Mouse (Mus musculus) MEL (cell line): ENCODE results near the gene Tmem8b. TPM values are rescaled to one million over a fixed set of nuclear protein-coding genes. Genes with fewer than 3 reads are reported as not detected.

Experiments
- DNase-seq: peaks from one replicate; pipeline ENCODE4 v3.0.0; 2011; ENCODE audit warnings: low read depth, low spot score
- H3K27ac ChIP-seq: 2 replicates; pipeline ENCODE4 v1.5.1; 2012; ENCODE audit warnings: low read depth, mild to moderate bottlenecking, control low read depth, low read length, moderate library complexity; ENCODE audit not compliant: control insufficient read depth
- H3K27me3 ChIP-seq, 2 experiments: fragments of 150-350 bp in 1 of 2; sonication (generic) in 1 of 2; 2 replicates each; pipeline ENCODE4 v1.6.1; 2012; ENCODE audit warnings: low read length in 2 of 2, mild to moderate bottlenecking in 2 of 2, improper control_type of control experiment in 1 of 2, moderate library complexity in 1 of 2; ENCODE audit not compliant: insufficient read depth in 2 of 2, control insufficient read depth in 1 of 2
- H3K36me3 ChIP-seq, 2 experiments: 2 replicates each; pipeline ENCODE4 v1.6.1; 2012 to 2014; ENCODE audit warnings: low read length in 2 of 2, improper control_type of control experiment in 1 of 2, inconsistent platforms in 1 of 2, mild to moderate bottlenecking in 1 of 2; ENCODE audit not compliant: insufficient read depth in 2 of 2, control insufficient read depth in 1 of 2
- H3K4me1 ChIP-seq, 2 experiments: fragments of 150-350 bp in 1 of 2; sonication (generic) in 1 of 2; 2 replicates each; pipeline ENCODE4 v1.6.1; 2012; ENCODE audit warnings: low read length in 2 of 2, improper control_type of control experiment in 1 of 2, mild to moderate bottlenecking in 1 of 2; ENCODE audit not compliant: insufficient read depth in 2 of 2, control insufficient read depth in 1 of 2
- H3K4me3 ChIP-seq, 2 experiments: fragments of 150-350 bp in 1 of 2; sonication (generic) in 1 of 2; 2 replicates each; pipeline ENCODE4 v1.5.1; 2012; ENCODE audit warnings: low read depth in 2 of 2, low read length in 2 of 2, mild to moderate bottlenecking in 2 of 2, moderate library complexity in 2 of 2, control low read depth in 1 of 2, improper control_type of control experiment in 1 of 2; ENCODE audit not compliant: control insufficient read depth in 1 of 2, insufficient read depth in 1 of 2
- H3K79me2 ChIP-seq: 2 replicates; pipeline ENCODE4 v1.6.1; 2012; ENCODE audit warnings: mild to moderate bottlenecking, low read length, moderate library complexity; ENCODE audit not compliant: control insufficient read depth, poor library complexity, insufficient read depth
- H3K9ac ChIP-seq: 2 replicates; pipeline ENCODE4 v1.6.1; 2012; ENCODE audit warnings: low read depth, mild to moderate bottlenecking, control low read depth, low read length, moderate library complexity; ENCODE audit not compliant: control insufficient read depth, poor library complexity, severe bottlenecking
- H3K9me3 ChIP-seq: fragments of 150-350 bp; sonication (generic); replicated peaks from 2 replicates; pipeline ENCODE4 v1.6.1; 2012; ENCODE audit warnings: mild to moderate bottlenecking, low read length, improper control_type of control experiment, moderate library complexity; ENCODE audit not compliant: insufficient read depth
- CHD1 ChIP-seq: IDR thresholded peaks from 2 replicates; pipeline ENCODE4 v1.6.1; 2012; ENCODE audit warnings: low read depth, mild to moderate bottlenecking, inconsistent platforms, low read length, improper control_type of control experiment
- CTCF ChIP-seq, 3 experiments: IDR thresholded peaks in 2 of 3; conservative IDR thresholded peaks in 1 of 3; 2 replicates each; pipeline ENCODE4 v1.5.1; 2011 to 2012; ENCODE audit warnings: low read length in 3 of 3, low read depth in 2 of 3, mild to moderate bottlenecking in 2 of 3, improper control_type of control experiment in 1 of 3, inconsistent platforms in 1 of 3, mixed read lengths in 1 of 3, moderate library complexity in 1 of 3; ENCODE audit not compliant: control insufficient read depth in 1 of 3, insufficient read depth in 1 of 3, poor library complexity in 1 of 3, severe bottlenecking in 1 of 3
- E2F4 ChIP-seq: IDR thresholded peaks from 2 replicates; pipeline ENCODE4 v1.6.1; 2011; ENCODE audit warnings: low read depth, low read length, improper control_type of control experiment, borderline replicate concordance
- ETS1 ChIP-seq: IDR thresholded peaks from 2 replicates; pipeline ENCODE4 v1.6.1; 2012; ENCODE audit warnings: low read depth, mild to moderate bottlenecking, inconsistent platforms, low read length, improper control_type of control experiment, moderate library complexity
- HCFC1 ChIP-seq: IDR thresholded peaks from 2 replicates; pipeline ENCODE4 v1.6.1; 2012; ENCODE audit warnings: low read depth, mild to moderate bottlenecking, inconsistent platforms, low read length, improper control_type of control experiment, moderate library complexity
- MAX ChIP-seq: IDR thresholded peaks from 2 replicates; pipeline ENCODE4 v1.6.1; 2011; ENCODE audit warnings: low read length, improper control_type of control experiment
- MAZ ChIP-seq: IDR thresholded peaks from 2 replicates; pipeline ENCODE4 v1.6.1; 2012; ENCODE audit warnings: low read depth, mild to moderate bottlenecking, inconsistent platforms, low read length, improper control_type of control experiment
- MYB ChIP-seq: IDR thresholded peaks from 2 replicates; pipeline ENCODE4 v1.6.1; 2011; ENCODE audit warnings: mild to moderate bottlenecking, low read depth, low read length, improper control_type of control experiment
- NELFE ChIP-seq: IDR thresholded peaks from 2 replicates; pipeline ENCODE4 v1.6.1; 2011; ENCODE audit warnings: low read depth, low read length, improper control_type of control experiment
- NRF1 ChIP-seq: IDR thresholded peaks from 2 replicates; pipeline ENCODE4 v1.6.1; 2014; ENCODE audit warnings: low read depth, mild to moderate bottlenecking, inconsistent platforms, low read length, improper control_type of control experiment, moderate library complexity; ENCODE audit not compliant: poor library complexity, insufficient read depth, severe bottlenecking
- POLR2A ChIP-seq, 2 experiments: IDR thresholded peaks; 2 replicates each; pipeline ENCODE4 v1.6.1; 2011 to 2012; ENCODE audit warnings: low read length in 2 of 2, mild to moderate bottlenecking in 2 of 2, control low read depth in 1 of 2, improper control_type of control experiment in 1 of 2, low read depth in 1 of 2, moderate library complexity in 1 of 2; ENCODE audit not compliant: control insufficient read depth in 1 of 2, insufficient read depth in 1 of 2, poor library complexity in 1 of 2
- POLR2AphosphoS5 ChIP-seq: IDR thresholded peaks from 2 replicates; pipeline ENCODE4 v1.6.1; 2012; ENCODE audit warnings: low read depth, borderline replicate concordance, mild to moderate bottlenecking, inconsistent platforms, low read length, moderate library complexity, mixed read lengths
- RCOR1 ChIP-seq: IDR thresholded peaks from 2 replicates; pipeline ENCODE4 v1.6.1; 2012; ENCODE audit warnings: low read depth, mild to moderate bottlenecking, inconsistent platforms, low read length, improper control_type of control experiment
- SIN3A ChIP-seq: IDR thresholded peaks from 2 replicates; pipeline ENCODE4 v1.6.1; 2012; ENCODE audit warnings: low read length, improper control_type of control experiment, inconsistent platforms
- TAL1 ChIP-seq: IDR thresholded peaks from 2 replicates; pipeline ENCODE4 v1.6.1; 2012; ENCODE audit warnings: mild to moderate bottlenecking, inconsistent platforms, low read length, moderate library complexity, mixed read lengths
- TBP ChIP-seq: IDR thresholded peaks from 2 replicates; pipeline ENCODE4 v1.8.0; 2011; ENCODE audit warnings: low read depth, low read length, improper control_type of control experiment
- TCF12 ChIP-seq: IDR thresholded peaks from 2 replicates; pipeline ENCODE4 v1.6.1; 2014; ENCODE audit warnings: low read depth, mild to moderate bottlenecking, inconsistent platforms, low read length, improper control_type of control experiment, moderate library complexity
- UBTF ChIP-seq: IDR thresholded peaks from 2 replicates; pipeline ENCODE4 v1.6.1; 2012; ENCODE audit warnings: low read depth, mild to moderate bottlenecking, inconsistent platforms, low read length, improper control_type of control experiment, moderate library complexity, borderline replicate concordance; ENCODE audit not compliant: insufficient read depth
- ZMIZ1 ChIP-seq: IDR thresholded peaks from 2 replicates; pipeline ENCODE4 v1.6.1; 2012; ENCODE audit warnings: low read depth, mild to moderate bottlenecking, inconsistent platforms, low read length, improper control_type of control experiment, moderate library complexity
- polyA plus RNA-seq, 2 experiments: library from polyadenylated mRNA; stranded (reverse) in 1 of 2; unstranded in 1 of 2; fragments of >175 nt in 1 of 2; fragments of >200 nt in 1 of 2; gene quantifications; 2 replicates each; pipeline versions ENCODE4 v1.2.1 to v1.2.4; 2012; ENCODE audit warnings: low replicate concordance in 2 of 2, low read depth in 1 of 2; ENCODE audit not compliant: insufficient read length in 2 of 2, insufficient read depth in 1 of 2, missing spikeins in 1 of 2
- total RNA-seq: library from RNA; depleted of rRNA; stranded (reverse); fragments of 300-350 nt; gene quantifications from 2 replicates; pipeline ENCODE4 v1.2.3, GENCODE M21; 2012; rRNA removed

The Tmem8b gene
- total RNA-seq (0.42 and 0.46 TPM in 2 replicates), polyA plus RNA-seq (1 to 10 TPM in 1 of 2 experiments, not detected in 1; 3.6 TPM)

DNA sequence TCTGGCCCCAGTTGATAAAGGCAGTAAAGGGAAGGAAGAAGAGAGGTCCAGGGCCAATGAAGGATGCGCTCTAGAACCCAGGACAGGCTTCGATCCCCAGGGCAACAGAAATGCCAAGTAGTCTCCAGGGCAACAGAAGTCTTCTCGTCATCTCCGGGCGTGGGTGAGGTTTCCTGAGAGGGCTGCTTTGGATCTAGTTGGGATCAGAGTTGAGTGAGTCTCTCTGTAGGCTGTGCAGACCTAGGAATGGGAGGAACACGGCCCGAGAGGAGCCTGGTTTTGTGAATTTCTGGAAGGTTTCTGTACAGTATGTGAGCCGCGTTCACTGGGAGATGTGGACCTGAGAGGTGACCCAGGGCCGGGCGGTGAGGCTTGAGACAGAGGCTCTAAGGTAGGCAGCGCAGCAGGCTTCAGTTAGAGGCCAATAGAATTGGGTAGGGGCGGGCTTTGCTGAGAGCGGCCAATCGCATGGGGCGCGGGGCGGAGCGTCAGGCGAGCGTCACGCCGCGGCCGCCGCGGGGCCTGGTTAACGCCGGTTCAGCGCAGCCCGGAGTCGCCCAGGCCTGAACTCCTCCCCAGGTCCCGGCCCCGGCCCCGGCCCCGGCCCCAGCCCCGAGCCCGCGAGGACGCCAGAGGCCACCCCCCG, at the start of gene Tmem8b, which contains the start of gene Fam221b:
Tmem8b (plus strand) TSS at position 190 of the 646 bp plus-strand sequence.
Fam221b (minus strand) TSS at position 364 of the 646 bp plus-strand sequence.
- Histone ChIP-seq H3K4me3 (peak within 1 kb of the TSS; percentile 78 to 87), H3K4me1 (peaks cover 0 to 12% of the 10 kb centered on the region in 2 experiments; a peak in 2 of 4 replicates), H3K79me2 (no peaks in the 10 kb centered on the region; the same call in 1 of the 2 replicates), H3K27ac (no peak within 1 kb of the TSS), H3K9me3 (no peaks in the 10 kb centered on the region), H3K36me3 (no peaks in the 10 kb centered on the region; a peak in 1 of 4 replicates), H3K27me3 (peaks cover 0 to 1% of the 10 kb centered on the region in 2 experiments; a peak in 1 of 4 replicates), H3K9ac (peak within 1 kb of the TSS; percentile 74)
- TF ChIP-seq NRF1: 0 out of 2 replicates have a peak, but pooled peaks have one; percentile 33
- TF ChIP-seq TCF12: no peak
- no peak for TF ChIP-seq RCOR1
- TF ChIP-seq TBP: 0 out of 2 replicates have a peak, but pooled peaks have one; percentile 22
- TF ChIP-seq CHD1: no peak
- TF ChIP-seq TAL1: no peak
- TF ChIP-seq NELFE: no peak
- no peak for TF ChIP-seq POLR2AphosphoS5
- TF ChIP-seq CTCF (IDR thresholded peaks at IDR 0.05 in 2 of 3, conservative IDR thresholded peaks at IDR 0.05 in 1 of 3; ENCODE audit: control insufficient read depth in 1 of 3, insufficient read depth in 1 of 3, low read depth in 2 of 3, low read length in 3 of 3, poor library complexity in 1 of 3, severe bottlenecking in 1 of 3): no peak
- TF ChIP-seq MYB: no peak
- TF ChIP-seq E2F4: no peak
- no peak for TF ChIP-seq MAX
- TF ChIP-seq SIN3A: peak; percentile 32; the same call in 1 of the 2 replicates
- peak in 1 of 2 experiments; percentile 48; a peak in 1 of 4 replicates for TF ChIP-seq POLR2A (IDR thresholded peaks at IDR 0.05; ENCODE audit: control insufficient read depth in 1 of 2, insufficient read depth in 1 of 2, low read depth in 1 of 2, low read length in 2 of 2, poor library complexity in 1 of 2)
- no peak for TF ChIP-seq ETS1
- no peak for TF ChIP-seq UBTF
- TF ChIP-seq MAZ: no peak
- TF ChIP-seq ZMIZ1: no peak
- peak; percentile 38; the same call in 1 of the 2 replicates for TF ChIP-seq HCFC1
- DNase-seq: peak; percentile 88
